Mouse (Mus musculus): ENCODE measurements around the gene Avpr2. TPM values are rescaled to one million over a fixed set of nuclear protein-coding genes. Genes with fewer than 3 reads are reported as not detected.

Avpr2 gene
- total RNA-seq, 2 experiments from 2014 or later: not detected

GRCm38 (mm10) chrX:73922550-73922882, 30.6 kb downstream of the Avpr2 start:
- no peak for DNase-seq (ENCODE audit: low spot score in 2 of 2)
- peak overlapping the region; percentile 72 for H3K4me3 ChIP-seq
- no peak for TF ChIP-seq CTCF (conservative IDR thresholded peaks at IDR 0.05)
- H3K27ac ChIP-seq: 0 out of 2 replicates have a peak overlapping the region, but pooled peaks have one; percentile 89

- TF ChIP-seq CTCF (conservative IDR thresholded peaks at IDR 0.05): 0 out of 2 replicates have a peak, but pooled peaks have one; percentile 24
- no peak for DNase-seq (ENCODE audit: low spot score in 2 of 2)
- peak within 1 kb of the TSS; percentile 23; the same call in 1 of the 2 replicates for H3K4me3 ChIP-seq
- no peak within 1 kb of the TSS for H3K27ac ChIP-seq
These were observed 38.6 kb downstream of the Avpr2 start, which contains the start of gene Renbp for GRCm38 (mm10) chrX:73930402-73931062. Gene Renbp, minus strand, starts transcription at chrX:73930850.

GRCm38 (mm10) chrX:73931871-73932270, 40.0 kb downstream of the Avpr2 start:
- DNase-seq (ENCODE audit: low spot score in 2 of 2): no peak
- no peak for TF ChIP-seq CTCF (conservative IDR thresholded peaks at IDR 0.05)
- no peak overlapping the region for H3K4me3 ChIP-seq
- H3K27ac ChIP-seq: no peak overlapping the region

DNA sequence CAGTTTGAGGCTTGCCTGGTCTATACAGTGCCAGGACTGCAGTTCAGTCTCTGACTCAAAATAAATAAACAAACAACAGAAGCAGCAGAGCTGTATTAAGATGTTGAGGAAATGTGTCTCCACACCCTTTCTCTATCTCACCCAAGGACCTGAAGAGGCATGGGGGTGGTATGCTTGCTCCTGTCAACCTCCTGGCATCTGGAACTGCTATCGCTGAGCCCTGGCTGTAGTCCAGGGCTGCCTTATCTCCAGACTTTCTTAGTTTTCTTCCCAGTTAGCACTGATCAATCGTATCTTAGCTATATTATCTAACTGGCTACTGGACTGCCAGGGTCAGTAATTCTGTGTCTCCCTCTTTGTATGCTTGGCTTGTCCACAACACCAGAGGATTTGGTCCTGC, 50.0 kb downstream of the Avpr2 start:
- TF ChIP-seq CTCF (conservative IDR thresholded peaks at IDR 0.05): no peak
- DNase-seq (ENCODE audit: low spot score in 2 of 2): no peak
- Histone ChIP-seq H3K27ac (no peak overlapping the region), H3K4me3 (no peak overlapping the region)

DNA sequence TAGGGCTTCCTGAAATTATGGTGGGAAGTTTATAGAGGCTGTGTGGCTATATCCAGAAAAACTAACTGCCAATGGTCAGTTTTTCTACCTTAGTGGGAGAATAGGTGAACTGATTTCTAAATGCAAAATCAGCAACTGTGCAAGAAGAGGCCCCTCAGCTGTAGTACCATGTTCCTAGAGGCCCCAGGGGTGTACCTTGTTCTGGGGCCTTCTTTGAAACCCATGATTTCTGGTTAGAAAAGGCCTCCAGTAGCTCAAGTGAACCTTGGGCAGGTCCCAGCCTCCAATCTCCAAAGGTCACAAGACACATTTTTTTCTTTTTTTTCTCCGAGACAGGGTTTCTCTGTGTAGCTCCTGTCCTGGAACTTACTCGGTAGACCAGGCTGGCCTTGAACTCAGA, 50.4 kb downstream of the Avpr2 start:
- TF ChIP-seq CTCF (conservative IDR thresholded peaks at IDR 0.05): no peak
- Histone ChIP-seq H3K4me3 (no peak overlapping the region), H3K27ac (no peak overlapping the region)
- DNase-seq (ENCODE audit: low spot score in 2 of 2): no peak

Other genes with a start within 250 kb of the Avpr2 start
- gene Pnck, start 232.0 kb upstream of the Avpr2 start, total RNA-seq (2021): 100 to 1,000 TPM; 113 to 125 TPM
- gene Slc6a8, start 219.0 kb upstream of the Avpr2 start, total RNA-seq (2021): 10 to 100 TPM; 95.0 to 95.5 TPM
- 10 to 100 TPM; 72.3 to 77.8 TPM for gene Bcap31, start 175.9 kb upstream of the Avpr2 start, total RNA-seq (2021)
- 10 to 100 TPM; 11.2 to 11.8 TPM for gene Abcd1, start 175.5 kb upstream of the Avpr2 start, total RNA-seq (2021)
- gene Plxnb3, start 135.0 kb upstream of the Avpr2 start, total RNA-seq (2021): 10 to 100 TPM; 11.2 to 12.1 TPM
- 1 to 10 TPM; 3.9 to 4.3 TPM for gene Srpk3, start 117.7 kb upstream of the Avpr2 start, total RNA-seq (2021)
- 100 to 1,000 TPM; 207 to 209 TPM for gene Idh3g, start 105.2 kb upstream of the Avpr2 start, total RNA-seq (2021)
- gene Ssr4, start 105.1 kb upstream of the Avpr2 start, total RNA-seq (2021): 10 to 100 TPM; 89.1 to 94.1 TPM
- 100 to 1,000 TPM in 1 of 2 experiments, 10 to 100 TPM in 1; 93.3 to 107 TPM for gene Pdzd4, start 67.1 kb upstream of the Avpr2 start, total RNA-seq (2021)
- gene L1cam, start 4.0 kb downstream of the Avpr2 start, total RNA-seq (2021): 100 to 1,000 TPM; 118 to 139 TPM
- gene Arhgap4, start 29.8 kb downstream of the Avpr2 start, total RNA-seq (2021): 1 to 10 TPM; 5.3 to 7.2 TPM
- 10 to 100 TPM; 68.0 to 72.0 TPM for gene Naa10, start 29.8 kb downstream of the Avpr2 start, total RNA-seq (2021)
- gene Renbp, start 38.7 kb downstream of the Avpr2 start, total RNA-seq (2021): 1 to 10 TPM; 4.5 to 6.2 TPM
- gene Hcfc1, start 74.3 kb downstream of the Avpr2 start, total RNA-seq (2021): 10 to 100 TPM; 76.4 to 79.2 TPM
- 10 to 100 TPM; 59.3 to 62.6 TPM for gene Irak1, start 131.8 kb downstream of the Avpr2 start, total RNA-seq (2021)
- gene Opn1mw, start 235.4 kb downstream of the Avpr2 start, total RNA-seq (2021): 1 to 10 TPM in 1 of 2 experiments, not detected in 1; 1.1 TPM
- gene Mecp2, start 243.3 kb downstream of the Avpr2 start, total RNA-seq (2021): 10 to 100 TPM; 90.6 to 94.2 TPM